Mouse (Mus musculus): ENCODE data around the gene Tmem45b.
A peak's percentile ranks its signal among the peaks of the same experiment; 100 is the strongest.

The Tmem45b gene

DNA sequence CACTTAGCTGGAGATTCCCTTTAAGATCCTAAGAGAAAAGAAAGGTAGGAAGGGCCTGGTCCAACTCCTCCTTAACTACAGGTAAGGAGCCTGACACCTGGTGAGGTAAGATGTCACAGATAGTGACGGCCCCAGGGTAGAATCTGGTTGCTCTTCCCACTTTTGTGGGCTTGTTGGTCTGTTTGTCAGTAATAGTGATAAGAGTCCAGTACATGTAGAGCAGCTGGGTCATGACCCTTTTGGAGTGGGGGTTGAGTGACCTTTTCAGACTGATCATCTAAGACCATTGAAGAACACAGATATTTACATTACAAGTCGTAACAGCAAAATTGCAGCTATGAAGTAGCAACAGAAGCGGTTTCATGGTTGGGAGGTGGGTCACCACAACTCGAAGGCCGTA, 77.1 kb downstream of the Tmem45b start:
- no peak for DNase-seq

DNA sequence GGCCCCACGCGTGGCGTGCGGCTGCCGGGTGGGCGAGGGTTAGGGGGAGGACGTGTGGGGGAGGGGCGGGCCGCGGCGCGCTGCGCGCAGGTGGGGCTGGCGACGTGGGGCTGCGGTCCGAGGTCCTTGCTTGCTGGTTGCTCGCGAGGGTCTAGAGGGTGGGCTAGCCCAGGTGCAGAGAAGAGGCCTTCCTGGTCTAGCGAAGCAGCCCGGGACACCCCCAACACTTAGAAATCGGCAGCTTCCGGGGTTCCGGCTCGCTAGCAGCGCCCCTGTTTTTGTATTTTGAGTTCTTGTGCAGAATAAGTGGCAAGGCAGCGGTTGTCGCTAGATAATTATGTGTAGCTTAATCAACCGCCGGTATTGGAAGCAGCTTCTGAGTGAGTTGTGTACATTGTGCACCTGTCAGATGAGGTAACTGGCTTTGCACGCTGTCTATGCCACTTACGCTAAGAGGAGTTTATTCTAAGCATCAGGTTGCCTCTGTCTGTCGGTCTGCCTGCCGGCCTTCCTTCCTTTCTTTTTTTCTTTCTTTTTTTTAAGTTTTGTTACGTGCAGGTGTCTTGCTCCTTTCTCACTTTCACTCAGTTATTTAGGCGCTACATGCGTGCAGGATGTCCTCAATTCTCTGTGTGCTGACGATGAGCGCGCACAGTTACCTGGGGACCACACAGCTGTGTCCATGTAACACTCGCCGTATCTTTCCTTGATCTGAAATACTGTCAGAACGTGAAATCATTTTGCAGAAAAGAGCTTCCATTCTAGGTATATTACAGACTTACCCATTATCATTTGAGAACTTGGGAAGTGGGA, 77.7 kb downstream of the Tmem45b start:
- DNase-seq = no peak

- DNase-seq = peak; percentile 96
These were observed 78.3 kb downstream of the Tmem45b start, which contains the start of gene Nfrkb for GRCm38 (mm10) chr9:31385947-31386354. Gene Nfrkb, plus strand, starts transcription at chr9:31386192.

- DNase-seq = no peak
These were observed 78.8 kb downstream of the Tmem45b start for GRCm38 (mm10) chr9:31385500-31385869.

- no peak for DNase-seq
These were observed 79.3 kb downstream of the Tmem45b start for GRCm38 (mm10) chr9:31384786-31385499.

DNA sequence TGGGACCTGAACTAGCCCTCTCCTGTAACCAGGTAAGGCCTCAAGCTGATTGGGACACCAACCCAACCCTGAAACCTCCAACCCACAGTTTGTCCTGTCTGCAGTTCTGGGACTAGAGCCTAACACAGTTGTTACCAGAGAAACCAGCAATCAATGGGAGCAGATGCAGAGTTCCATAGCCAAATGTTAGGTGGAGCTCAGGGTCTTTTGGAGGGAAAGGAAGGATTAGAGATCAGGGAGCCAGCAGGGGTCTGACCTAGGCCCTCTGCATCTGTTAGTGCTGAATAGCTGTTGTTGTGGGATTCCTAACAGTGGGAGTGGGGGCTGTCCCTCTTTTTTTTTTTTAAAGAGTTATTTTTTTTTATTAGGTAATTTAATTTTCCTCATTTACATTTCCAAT, 87.6 kb downstream of the Tmem45b start:
- no peak for DNase-seq
